Mouse (Mus musculus) adrenal gland, adult 8-10 months (tissue): ENCODE data around the gene Aif1. TPM values are rescaled to one million over a fixed set of nuclear protein-coding genes. Genes with fewer than 3 reads are reported as not detected.
A peak's percentile ranks its signal among the peaks of the same experiment; 100 is the strongest.

Source experiments
- DNase-seq: peaks from one replicate; pipeline ENCODE4 v3.0.0; 2022
- total RNA-seq, 4 experiments: library from RNA; stranded (reverse); gene quantifications; 2 replicates each; pipeline ENCODE4 v1.2.4; 2022

Aif1 gene
- total RNA-seq, 4 experiments from 2014 or later: 5.5 to 14.5 (median 10.5) TPM

GRCm38 (mm10) chr17:35194844-35195630 lies 19.2 kb upstream of the Aif1 start:
- DNase-seq: no peak

DNA sequence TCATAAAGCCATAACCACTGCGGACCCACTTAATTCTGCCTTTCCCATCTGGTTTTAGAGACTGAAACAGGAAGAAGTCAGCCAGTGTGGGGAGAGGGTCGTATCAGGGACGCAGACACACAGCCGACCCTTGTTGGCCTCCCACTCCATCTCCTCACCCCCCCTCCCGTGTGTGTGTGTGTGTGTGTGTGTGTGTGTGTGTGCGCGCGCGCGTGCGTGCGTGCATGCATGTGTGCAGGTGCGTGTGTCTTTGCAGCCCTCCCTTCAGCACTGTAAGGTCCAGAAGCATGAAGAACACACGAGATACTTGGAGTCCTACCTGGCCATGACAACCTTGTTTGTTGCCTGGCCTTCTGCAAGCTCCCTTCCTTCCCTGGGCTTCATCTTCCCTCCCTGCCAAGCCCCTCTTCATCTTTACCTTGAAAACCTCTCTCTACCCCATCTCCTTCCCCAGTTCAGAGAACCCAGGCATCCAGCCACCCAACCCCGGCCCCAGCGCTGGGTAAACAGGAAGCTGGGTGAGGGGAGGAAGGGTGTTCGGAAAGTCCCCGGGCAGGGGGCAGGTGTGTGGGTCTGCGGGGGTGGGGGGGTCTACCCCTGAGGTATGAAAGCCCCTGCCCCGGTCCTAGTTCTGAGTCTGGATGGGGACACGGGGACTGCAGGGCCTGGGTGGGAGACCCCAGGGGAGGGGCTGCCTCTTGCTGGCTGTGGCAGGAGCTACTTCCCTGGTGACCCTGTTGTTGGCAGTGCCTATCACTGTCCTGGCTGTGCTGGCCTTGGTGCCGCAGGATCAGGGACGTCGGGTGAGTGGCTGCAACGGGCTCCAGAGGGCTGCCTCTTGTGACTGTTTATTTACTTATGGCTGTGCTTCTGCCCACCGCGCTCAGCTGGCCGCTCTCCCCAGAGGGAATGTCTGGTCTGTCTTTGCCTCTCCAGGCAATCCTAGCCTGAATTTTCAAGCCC lies 18.3 kb upstream of the Aif1 start, which contains the start of gene Ltb:
TSS of gene Ltb (plus strand) at position 559 of the 963 bp plus-strand sequence.
- DNase-seq: peak; percentile 65

GRCm38 (mm10) chr17:35192924-35193323 lies 17.1 kb upstream of the Aif1 start:
- peak; percentile 48 for DNase-seq

DNA sequence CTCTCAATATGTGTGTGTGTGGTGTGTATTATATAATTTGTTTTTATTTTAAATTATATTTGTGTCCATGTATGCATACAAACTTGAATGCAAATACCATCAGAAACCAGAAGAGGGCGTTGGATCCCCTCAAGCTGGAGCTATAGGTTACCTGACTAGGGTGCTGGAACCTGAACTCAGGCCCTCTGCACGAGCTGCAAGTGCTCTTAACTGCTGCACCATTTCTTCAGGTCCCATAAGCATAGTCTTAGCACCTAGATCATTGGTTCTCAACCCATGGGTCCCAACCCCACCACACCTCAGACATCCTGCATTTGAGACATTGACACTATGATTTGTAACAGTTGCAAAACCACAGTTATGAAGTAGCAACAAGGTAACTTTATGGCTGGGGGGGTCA lies 15.9 kb upstream of the Aif1 start:
- DNase-seq: no peak

DNA sequence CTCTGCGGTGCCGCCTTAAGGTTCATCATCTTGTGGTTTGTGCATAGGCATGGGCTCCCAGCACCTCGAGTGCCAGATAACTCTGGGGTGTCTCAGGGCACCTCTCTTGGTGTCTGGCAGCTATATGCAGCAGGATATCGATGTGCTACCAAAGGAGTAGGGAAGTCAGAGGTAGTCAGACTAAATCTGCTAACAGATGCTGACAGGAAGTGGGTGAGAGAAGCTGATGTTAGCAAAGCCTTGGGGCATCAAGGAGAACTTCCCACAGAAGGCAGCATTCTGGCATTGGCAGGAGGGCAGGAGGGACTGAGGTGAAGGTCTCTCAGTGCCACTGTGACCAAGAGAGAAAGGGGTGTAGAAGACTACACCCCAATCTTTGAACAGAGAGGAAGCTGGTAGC lies 14.2 kb upstream of the Aif1 start:
- DNase-seq: no peak

GRCm38 (mm10) chr17:35189186-35189585 lies 13.3 kb upstream of the Aif1 start:
- DNase-seq: no peak

DNA sequence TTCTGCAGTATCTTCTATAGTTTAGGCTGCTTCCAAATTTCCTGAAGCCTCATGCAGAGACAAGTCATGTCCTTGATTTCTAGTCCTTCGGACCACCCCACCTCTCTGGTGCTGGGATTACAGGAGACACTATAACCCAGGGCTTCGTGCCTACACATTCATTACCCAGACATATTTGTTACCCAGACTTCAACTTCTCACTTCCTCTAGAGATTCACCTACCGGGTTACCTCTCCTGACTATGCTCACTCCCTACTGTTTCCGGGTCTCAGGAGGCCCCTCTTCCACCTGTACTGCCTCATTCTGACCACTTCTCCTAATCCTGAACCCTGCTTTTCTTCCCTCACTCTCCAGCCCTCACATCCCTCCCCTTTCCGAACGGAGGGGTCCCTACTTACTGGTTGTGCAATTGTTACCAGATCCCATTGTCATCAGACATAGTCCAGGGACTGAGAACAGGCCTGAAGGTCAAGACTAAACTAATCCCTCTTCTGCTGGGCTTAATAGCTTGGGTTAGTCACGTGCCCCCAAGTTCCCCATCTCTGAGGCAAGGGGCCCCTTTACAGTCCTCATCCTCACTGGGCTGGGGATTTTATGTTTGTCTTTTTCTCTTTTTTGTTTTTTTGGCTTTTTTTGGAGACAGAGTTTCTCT lies 12.2 kb upstream of the Aif1 start, which contains the start of gene Lst1:
TSS of gene Lst1 (minus strand) at position 481 of the 652 bp plus-strand sequence.
- no peak for DNase-seq

DNA sequence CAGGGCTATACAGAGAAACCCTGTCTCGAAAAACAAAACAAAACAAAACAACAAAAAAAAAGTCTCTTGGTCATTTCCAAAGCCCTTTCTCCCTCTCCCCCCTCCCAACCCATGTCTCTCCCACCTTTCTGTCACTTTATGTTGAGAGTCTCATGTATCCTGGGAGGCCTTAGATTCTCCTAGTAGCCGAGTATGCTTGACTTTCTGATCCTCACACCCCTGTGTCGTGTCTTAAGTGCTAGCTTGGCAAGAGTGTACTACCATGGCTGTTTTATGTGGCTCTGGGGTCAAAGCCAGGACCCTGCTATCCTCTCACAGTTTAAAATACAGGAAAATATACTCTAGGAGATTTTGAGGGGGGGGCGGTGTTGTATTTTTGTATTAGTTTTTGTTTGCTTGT lies 11.5 kb upstream of the Aif1 start:
- DNase-seq: no peak

GRCm38 (mm10) chr17:35186681-35187080 lies 10.8 kb upstream of the Aif1 start:
- no peak for DNase-seq

DNA sequence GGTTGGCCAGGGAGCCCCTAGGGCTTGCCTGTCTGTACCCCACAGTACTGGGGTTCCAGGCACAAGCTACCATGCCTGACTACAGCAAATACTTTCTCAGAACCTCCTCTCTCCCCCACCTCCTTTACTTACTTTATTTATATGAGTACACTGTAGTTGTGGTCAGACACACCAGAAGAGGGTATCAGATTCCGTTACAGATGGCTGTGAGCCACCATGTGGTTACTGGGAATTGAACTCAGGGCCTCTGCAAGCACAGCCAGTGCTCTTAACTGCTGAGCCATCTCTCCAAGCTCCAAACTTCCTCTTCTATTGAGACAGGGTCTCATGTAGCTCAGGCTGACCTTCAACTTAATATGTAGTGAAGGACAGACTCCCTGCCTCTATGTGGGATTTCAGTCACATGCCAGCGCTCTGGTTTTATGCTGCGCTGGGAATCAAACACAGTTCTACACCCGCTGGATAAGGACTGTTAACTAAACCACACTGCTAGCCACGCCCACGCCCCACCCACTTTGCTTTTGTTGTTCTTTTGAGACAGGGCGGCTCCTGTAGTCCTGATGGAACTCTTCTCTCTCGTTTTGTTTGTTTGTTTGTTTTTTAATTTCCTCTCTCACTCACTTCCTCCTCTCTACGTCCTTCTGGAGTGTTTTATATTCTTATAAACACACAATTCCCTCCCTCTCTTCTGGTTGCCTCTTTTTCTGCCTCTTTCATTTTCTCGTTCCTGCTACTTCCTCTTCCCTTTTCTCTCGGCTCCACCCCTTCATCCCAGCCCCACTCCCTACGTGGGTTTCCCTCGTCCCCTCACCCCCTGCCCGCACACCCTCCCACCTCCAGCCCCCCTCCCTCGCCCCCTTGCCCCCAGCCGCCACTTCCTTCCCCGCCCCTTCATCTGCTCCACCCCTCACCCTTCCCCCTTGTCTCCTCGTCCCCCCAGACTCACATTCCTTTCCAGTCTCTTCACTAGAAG lies 10.1 kb upstream of the Aif1 start:
- no peak for DNase-seq

GRCm38 (mm10) chr17:35180093-35180492 lies 4.2 kb upstream of the Aif1 start:
- no peak for DNase-seq

- DNase-seq: peak; percentile 61
Measured at GRCm38 (mm10) chr17:35178528-35178927, 2.7 kb upstream of the Aif1 start.

DNA sequence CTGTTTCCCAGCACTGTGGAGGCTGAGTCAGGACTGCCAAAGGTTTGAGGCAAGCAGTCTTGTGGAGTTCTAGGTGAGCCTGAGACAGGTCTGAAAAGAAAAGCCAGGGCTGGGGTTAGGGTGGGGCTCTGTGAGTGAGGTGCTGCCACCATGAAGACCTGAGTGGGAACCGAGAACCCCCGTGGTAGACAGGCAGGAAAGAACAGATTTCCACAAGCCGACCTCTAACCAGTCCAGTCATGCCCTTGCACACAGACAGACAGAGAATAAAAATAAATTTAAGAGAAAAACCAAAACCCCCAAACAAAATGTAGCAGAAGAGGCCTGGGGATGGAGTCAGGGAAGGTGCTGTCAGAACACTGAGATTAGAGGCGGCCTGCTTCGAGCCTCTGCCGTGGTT lies 486 bp downstream of the Aif1 start:
- DNase-seq: no peak

- no peak for DNase-seq
Measured at GRCm38 (mm10) chr17:35174201-35174977, 1.5 kb downstream of the Aif1 start.

GRCm38 (mm10) chr17:35173329-35173728 lies 2.5 kb downstream of the Aif1 start:
- no peak for DNase-seq

DNA sequence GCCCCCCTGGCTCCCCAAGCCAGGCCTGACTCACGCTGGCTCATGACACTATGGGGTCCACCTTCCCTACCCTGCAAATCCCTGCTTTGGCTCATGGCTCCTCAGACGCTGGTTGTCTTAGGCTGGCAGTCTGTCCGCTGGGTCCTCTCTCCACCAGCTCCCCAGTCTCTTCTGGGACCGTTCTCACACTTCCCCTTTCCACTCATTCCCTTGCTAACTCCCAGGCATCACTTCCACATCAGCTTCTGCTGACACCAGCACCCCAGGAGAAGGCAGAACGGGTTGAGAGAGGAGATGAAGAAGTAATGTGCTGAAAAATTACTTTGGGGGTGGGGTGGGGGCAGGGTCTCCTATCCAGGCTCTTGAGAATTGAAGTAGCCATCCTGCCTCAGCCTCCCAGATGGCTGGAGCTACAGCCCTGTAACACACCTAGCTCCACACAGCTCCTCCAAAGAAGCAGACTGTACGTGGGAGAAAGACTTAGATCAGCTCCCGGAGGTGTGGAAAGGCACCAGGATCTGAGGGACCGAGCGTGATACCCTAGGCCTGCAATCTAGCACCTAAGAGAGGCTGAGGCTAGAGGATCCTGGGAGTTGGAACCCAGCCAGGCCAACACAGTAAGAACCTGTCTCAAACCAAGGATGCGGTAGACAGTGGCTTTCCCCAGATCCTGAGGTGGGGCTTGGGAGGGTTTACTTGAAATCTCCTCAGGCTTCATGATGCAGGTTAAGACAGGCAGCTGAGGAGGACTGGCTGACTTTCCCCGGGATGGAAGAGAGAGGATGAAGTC lies 3.2 kb downstream of the Aif1 start:
- no peak for DNase-seq

DNA sequence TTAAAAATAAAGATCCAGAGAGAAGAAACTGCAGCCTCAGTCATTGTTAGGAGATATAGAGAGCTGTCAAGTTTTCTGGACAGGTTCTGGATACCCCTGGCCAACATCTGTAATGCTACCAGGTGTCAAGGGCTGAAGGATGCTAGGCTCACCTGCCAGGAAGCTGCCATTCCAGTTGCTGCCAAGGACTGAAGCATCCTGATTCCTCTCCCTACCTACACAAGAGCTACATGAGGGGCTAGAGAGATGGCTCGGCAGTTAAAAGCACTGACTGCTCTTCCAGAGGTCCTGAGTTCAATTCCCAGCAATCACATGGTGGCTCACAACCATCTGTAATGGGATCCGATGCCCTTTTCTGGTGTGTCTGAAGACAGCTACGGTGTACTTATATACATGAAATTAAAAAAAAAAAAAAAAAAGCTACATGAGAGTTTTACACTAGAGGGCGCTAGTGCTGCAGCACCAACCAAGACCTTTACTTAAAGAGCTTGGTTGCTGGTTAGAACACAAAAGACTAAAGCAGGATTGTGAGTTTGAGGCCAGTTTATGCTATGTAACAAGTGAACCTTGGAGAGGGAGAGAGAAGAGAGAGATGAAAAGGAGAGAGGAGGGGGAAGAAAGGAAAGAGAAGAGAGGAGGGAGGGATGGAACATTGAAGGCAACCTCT lies 7.2 kb downstream of the Aif1 start:
- no peak for DNase-seq

- no peak for DNase-seq
Measured at GRCm38 (mm10) chr17:35167794-35168193, 8.1 kb downstream of the Aif1 start.

DNA sequence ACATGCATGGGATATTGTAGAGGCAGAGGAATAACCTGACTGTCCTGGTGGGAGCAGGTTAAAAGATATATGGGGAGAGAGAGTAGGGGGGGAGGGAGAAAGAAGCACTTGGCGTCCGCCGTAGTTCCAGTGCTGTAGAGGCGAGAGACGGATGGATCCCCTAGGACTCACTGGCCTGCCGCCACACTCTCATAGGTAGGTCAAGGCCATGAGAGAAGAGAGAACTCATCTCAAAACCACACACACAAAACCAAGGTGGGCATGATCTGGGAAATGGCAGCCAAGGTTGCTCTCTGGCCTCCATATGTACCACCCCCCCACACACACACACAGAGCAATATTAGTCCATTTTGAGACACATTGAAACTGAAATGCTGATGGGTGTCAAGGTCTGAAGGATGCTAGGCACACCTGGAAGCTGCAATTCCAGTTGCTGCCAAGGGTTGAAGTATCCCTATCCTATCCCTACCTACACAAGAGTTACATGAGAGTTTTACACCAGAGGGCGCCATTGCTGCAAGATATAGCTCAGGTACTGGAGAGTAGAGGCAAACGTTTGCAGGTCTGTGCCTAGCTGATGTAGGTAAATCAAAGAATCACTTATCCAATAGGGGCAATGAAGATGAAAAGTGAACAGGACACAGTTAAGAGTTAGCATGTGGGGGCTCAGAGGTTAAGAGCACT lies 9.4 kb downstream of the Aif1 start:
- DNase-seq: no peak
